Mouse (Mus musculus) kidney, adult 2 months (tissue): ENCODE measurements at regions not wholly inside any gene's neighbourhood (a gene's known extent, or its start where the extent isn't known, plus 50 kb on each side); places are given as distances from the start of the nearest gene placed in this dataset.

ENCODE experiments used
- DNase-seq: peaks from one replicate; pipeline ENCODE4 v3.0.0; 2021
- H3K27ac ChIP-seq: fragments of 200-500 bp; 2 replicates; pipeline ENCODE4 v1.5.1; 2012; ENCODE audit warnings: low read depth, low read length, control low read depth, inconsistent platforms; ENCODE audit not compliant: insufficient read depth
- H3K27me3 ChIP-seq: fragments of 200-500 bp; replicated peaks from 2 replicates; pipeline ENCODE4 v1.6.1; 2012; ENCODE audit warnings: mild to moderate bottlenecking, moderate library complexity, low read length, inconsistent platforms; ENCODE audit not compliant: control insufficient read depth, insufficient read depth
- H3K36me3 ChIP-seq: fragments of 200-500 bp; 2 replicates; pipeline ENCODE4 v1.6.1; 2012; ENCODE audit warnings: mild to moderate bottlenecking, moderate library complexity, low read length, inconsistent platforms; ENCODE audit not compliant: control insufficient read depth, insufficient read depth
- H3K4me1 ChIP-seq: fragments of 200-500 bp; 2 replicates; pipeline ENCODE4 v1.6.1; 2011; ENCODE audit warnings: low read length; ENCODE audit not compliant: control insufficient read depth, insufficient read depth
- H3K4me3 ChIP-seq: fragments of 200-500 bp; 2 replicates; pipeline ENCODE4 v1.5.1; 2011; ENCODE audit warnings: mild to moderate bottlenecking, low read depth, low read length, control low read depth; ENCODE audit not compliant: insufficient read depth
- CTCF ChIP-seq: fragments of 200-500 bp; conservative IDR thresholded peaks from 2 replicates; pipeline ENCODE4 v1.5.1; 2011; ENCODE audit warnings: low read depth, mild to moderate bottlenecking, control low read depth, low read length, moderate library complexity, mixed read lengths; ENCODE audit not compliant: insufficient read depth, insufficient read length
- POLR2A ChIP-seq: fragments of 200-500 bp; IDR thresholded peaks from one replicate; pipeline ENCODE4 v1.6.1; 2011; ENCODE audit warnings: low read depth, low read length, control low read depth
- WGBS: fragments of 180-500 bp; shearing (Covaris S2); methylation state at CpG from one replicate; pipeline ENCODE4 v1.1.7; 2018; 5-methylcytosine and 5-hydroxymethylcytosine counted together

GRCm38 (mm10) chr17:89493547-89493946, 293.1 kb upstream of the Fshr start:
- TF ChIP-seq POLR2A (no peak), CTCF (no peak)
- no peaks in the 10 kb centered on the region for H3K27me3 ChIP-seq
- no peak overlapping the region for H3K27ac ChIP-seq
- H3K4me1 ChIP-seq, result no peaks in the 10 kb centered on the region
- 67% methylated on average over 2 of the region's 2 CpGs for WGBS
- H3K36me3 ChIP-seq, result no peaks in the 10 kb centered on the region
- DNase-seq, result no peak
- H3K4me3 ChIP-seq, result no peak overlapping the region

DNA sequence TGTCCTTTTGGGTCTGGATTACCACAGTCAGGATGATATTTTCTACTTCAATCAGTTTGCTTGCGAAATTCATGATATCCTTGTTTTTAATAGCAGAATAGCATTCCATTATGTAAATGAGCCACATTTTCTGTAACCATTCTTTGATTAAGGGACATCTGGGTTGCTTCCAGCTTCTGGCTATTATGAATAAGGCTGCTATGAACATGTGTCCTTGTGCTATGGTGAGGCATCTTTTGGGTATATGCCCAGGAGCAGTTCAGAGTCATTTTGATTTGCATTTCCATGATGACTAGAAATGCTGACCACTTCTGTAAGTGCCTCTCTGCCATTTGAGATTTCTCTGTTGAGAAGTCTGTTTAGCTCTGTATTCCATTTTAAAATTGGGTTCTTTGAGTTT, 266.0 kb upstream of the Fshr start:
- no peak for TF ChIP-seq POLR2A
- no peak for TF ChIP-seq CTCF
- no peaks in the 10 kb centered on the region for H3K4me1 ChIP-seq
- no peak for DNase-seq
- no peak overlapping the region for H3K4me3 ChIP-seq
- 89% methylated on average over 1 of the region's 1 CpGs for WGBS
- H3K27me3 ChIP-seq, result no peaks in the 10 kb centered on the region
- H3K27ac ChIP-seq, result no peak overlapping the region
- no peaks in the 10 kb centered on the region for H3K36me3 ChIP-seq

GRCm38 (mm10) chr17:89465883-89466282, 265.4 kb upstream of the Fshr start:
- TF ChIP-seq CTCF, result no peak
- TF ChIP-seq POLR2A, result no peak
- H3K4me3 ChIP-seq, result no peak overlapping the region
- no peaks in the 10 kb centered on the region for H3K27me3 ChIP-seq
- no peaks in the 10 kb centered on the region for H3K4me1 ChIP-seq
- DNase-seq, result no peak
- no peak overlapping the region for H3K27ac ChIP-seq
- H3K36me3 ChIP-seq, result no peaks in the 10 kb centered on the region
- 79% methylated on average over 5 of the region's 5 CpGs for WGBS

GRCm38 (mm10) chr17:89460438-89460837, 260.0 kb upstream of the Fshr start:
- 78% methylated on average over 5 of the region's 5 CpGs for WGBS
- H3K4me3 ChIP-seq, result no peak overlapping the region
- H3K4me1 ChIP-seq, result no peaks in the 10 kb centered on the region
- H3K27me3 ChIP-seq, result no peaks in the 10 kb centered on the region
- no peaks in the 10 kb centered on the region for H3K36me3 ChIP-seq
- no peak for TF ChIP-seq POLR2A
- TF ChIP-seq CTCF, result no peak
- no peak overlapping the region for H3K27ac ChIP-seq
- no peak for DNase-seq

- WGBS, result 86% methylated on average over 3 of the region's 3 CpGs
Measured at GRCm38 (mm10) chr17:89454301-89454700, 253.8 kb upstream of the Fshr start.

DNA sequence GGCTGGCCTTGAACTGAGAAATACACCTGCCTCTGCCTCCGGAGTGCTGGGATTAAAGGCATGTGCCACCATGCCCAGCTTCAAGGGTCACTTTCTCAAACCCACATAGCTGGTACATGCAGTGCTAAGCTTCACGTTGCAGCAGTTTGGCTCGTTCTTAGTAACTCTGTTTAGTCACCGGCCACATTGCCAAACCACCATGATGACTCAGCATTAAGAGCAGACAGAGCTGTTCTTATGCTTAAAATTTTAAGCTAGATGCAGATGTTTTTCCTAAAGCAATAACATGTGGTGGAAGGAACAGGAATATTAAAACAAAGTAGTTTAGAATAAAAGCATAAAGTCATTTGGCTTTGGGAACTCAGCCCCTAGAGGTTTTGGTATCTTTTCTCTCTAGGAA, 250.2 kb upstream of the Fshr start:
- Histone ChIP-seq H3K27ac (no peak overlapping the region), H3K4me1 (no peaks in the 10 kb centered on the region), H3K4me3 (no peak overlapping the region), H3K27me3 (no peaks in the 10 kb centered on the region; the same call in 1 of the 2 replicates), H3K36me3 (no peaks in the 10 kb centered on the region)
- no peak for TF ChIP-seq CTCF
- TF ChIP-seq POLR2A, result no peak
- DNase-seq, result no peak
- WGBS, result 68% methylated on average over 4 of the region's 4 CpGs

More at GRCm38 (mm10) chr17:89454301-89454700, 253.8 kb upstream of the Fshr start:
- H3K4me3 ChIP-seq, result no peak overlapping the region
- no peaks in the 10 kb centered on the region; the same call in 1 of the 2 replicates for H3K27me3 ChIP-seq
- TF ChIP-seq CTCF (no peak), POLR2A (no peak)
- H3K27ac ChIP-seq, result no peak overlapping the region
- H3K36me3 ChIP-seq, result no peaks in the 10 kb centered on the region
- DNase-seq, result no peak
- H3K4me1 ChIP-seq, result no peaks in the 10 kb centered on the region

GRCm38 (mm10) chr17:89449391-89449790, 248.9 kb upstream of the Fshr start:
- no peaks in the 10 kb centered on the region; the same call in 1 of the 2 replicates for H3K27me3 ChIP-seq
- no peaks in the 10 kb centered on the region for H3K36me3 ChIP-seq
- DNase-seq, result peak; percentile 10
- no peak for TF ChIP-seq CTCF
- no peak for TF ChIP-seq POLR2A
- no peak overlapping the region for H3K4me3 ChIP-seq
- H3K27ac ChIP-seq, result no peak overlapping the region
- H3K4me1 ChIP-seq, result no peaks in the 10 kb centered on the region

DNA sequence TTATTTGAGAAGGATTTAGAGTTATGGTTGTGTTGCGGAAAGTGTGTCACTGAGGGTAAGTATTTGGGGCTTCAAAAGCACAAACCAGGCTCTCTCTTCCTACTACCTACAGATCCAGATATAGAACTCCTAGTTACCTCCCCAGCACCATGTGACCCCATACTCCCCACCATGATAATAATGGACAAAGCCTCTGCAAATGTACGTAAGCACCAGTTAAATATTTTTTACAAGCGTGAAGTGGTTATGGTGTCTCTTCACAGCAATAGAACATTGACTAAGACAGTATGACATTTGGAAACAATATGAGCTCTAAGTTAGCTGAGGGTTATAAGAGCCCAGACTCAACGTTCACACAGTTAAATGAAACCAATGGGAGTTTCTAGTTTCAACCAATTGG, 233.8 kb upstream of the Fshr start:
- Histone ChIP-seq H3K36me3 (no peaks in the 10 kb centered on the region), H3K27me3 (no peaks in the 10 kb centered on the region), H3K4me3 (no peak overlapping the region), H3K27ac (no peak overlapping the region), H3K4me1 (no peaks in the 10 kb centered on the region)
- 76% methylated on average over 4 of the region's 4 CpGs for WGBS
- no peak for TF ChIP-seq CTCF
- TF ChIP-seq POLR2A, result no peak
- DNase-seq, result no peak
